Mouse (Mus musculus): Measurements from ENCODE around the gene AC124502.3.

DNA sequence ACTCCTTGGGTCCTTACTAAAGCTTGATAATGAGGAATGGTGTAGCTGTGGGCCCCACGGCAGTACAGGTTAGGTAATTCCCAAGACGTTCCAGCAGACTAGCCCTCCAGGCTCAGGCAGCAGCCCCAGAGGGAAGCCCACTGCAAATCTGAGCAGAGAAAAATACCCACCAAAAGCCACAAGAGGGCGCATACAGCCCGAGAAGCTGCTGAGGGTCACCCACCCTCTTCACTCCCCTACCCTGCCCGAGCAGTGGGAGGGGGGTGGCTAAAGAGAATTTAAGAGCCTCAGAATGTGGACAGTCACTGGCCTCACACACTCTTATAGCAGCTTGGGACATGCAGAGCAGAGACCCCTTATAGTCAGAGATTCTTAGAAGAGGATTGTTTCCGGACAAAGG is 17.6 kb downstream of the AC124502.3 start:
- TF ChIP-seq CTCF (IDR thresholded peaks at IDR 0.05) = peak; percentile 75
- TF ChIP-seq EP300 (IDR thresholded peaks at IDR 0.05) = no peak
